Mouse (Mus musculus) bone marrow macrophage, adult 2 months (primary cell): ENCODE measurements at regions not wholly inside any gene's neighbourhood (a gene's known extent, or its start where the extent isn't known, plus 50 kb on each side); places are given as distances from the start of the nearest gene placed in this dataset.

Source experiments
- CTCF ChIP-seq: IDR thresholded peaks from 2 replicates; pipeline ENCODE4 v1.5.1; 2012; ENCODE audit warnings: low read depth, mild to moderate bottlenecking, low read length, moderate library complexity
- POLR2A ChIP-seq: IDR thresholded peaks from 2 replicates; pipeline ENCODE4 v1.6.1; 2012; ENCODE audit warnings: mild to moderate bottlenecking, low read depth, low read length, borderline replicate concordance

- no peak for TF ChIP-seq CTCF
- TF ChIP-seq POLR2A: no peak
Measured at GRCm38 (mm10) chr10:119027241-119027901, 157.4 kb upstream of the Dyrk2 start.
